Mouse (Mus musculus): Measurements from ENCODE around the gene Cyp3a57. TPM values are rescaled to one million over a fixed set of nuclear protein-coding genes. Genes with fewer than 3 reads are reported as not detected.

Cyp3a57 gene
- polyA plus RNA-seq (2012; rRNA removed; ENCODE audit: low replicate concordance), result 0.71 TPM in 1 of 2 replicates, not detected in the other

GRCm38 (mm10) chr5:145344941-145345340, at the start of gene Cyp3a57:
Cyp3a57 (plus strand) TSS chr5:145345279.

Other genes starting within 250 kb of the Cyp3a57 start
- gene Arpc1b, start 231.1 kb upstream of the Cyp3a57 start, polyA plus RNA-seq (2012; rRNA removed; ENCODE audit: low replicate concordance), result 709 and 828 TPM in 2 replicates
- gene Pdap1, start 205.0 kb upstream of the Cyp3a57 start, polyA plus RNA-seq (2012; rRNA removed; ENCODE audit: low replicate concordance), result 22.4 and 39.1 TPM in 2 replicates
- 56.9 and 67.4 TPM in 2 replicates for gene Bud31, start 204.9 kb upstream of the Cyp3a57 start, polyA plus RNA-seq (2012; rRNA removed; ENCODE audit: low replicate concordance)
- gene Ptcd1, start 178.2 kb upstream of the Cyp3a57 start, polyA plus RNA-seq (2012; rRNA removed; ENCODE audit: low replicate concordance), result 17.1 and 19.1 TPM in 2 replicates
- gene Cpsf4, start 178.1 kb upstream of the Cyp3a57 start, polyA plus RNA-seq (2012; rRNA removed; ENCODE audit: low replicate concordance), result 24.2 and 36.6 TPM in 2 replicates
- 178 and 219 TPM in 2 replicates for gene Atp5j2, start 153.2 kb upstream of the Cyp3a57 start, polyA plus RNA-seq (2012; rRNA removed; ENCODE audit: low replicate concordance)
- gene Zkscan14, start 143.4 kb upstream of the Cyp3a57 start, polyA plus RNA-seq (2012; rRNA removed; ENCODE audit: low replicate concordance), result 4.4 and 4.8 TPM in 2 replicates
- gene Zkscan5, start 140.7 kb upstream of the Cyp3a57 start, polyA plus RNA-seq (2012; rRNA removed; ENCODE audit: low replicate concordance), result 8.2 and 8.3 TPM in 2 replicates
- gene Zfp655, start 113.6 kb upstream of the Cyp3a57 start, polyA plus RNA-seq (2012; rRNA removed; ENCODE audit: low replicate concordance), result 25.0 and 30.5 TPM in 2 replicates
- 12.9 and 20.0 TPM in 2 replicates for gene Zscan25, start 64.8 kb upstream of the Cyp3a57 start, polyA plus RNA-seq (2012; rRNA removed; ENCODE audit: low replicate concordance)
- not detected in 2 replicates for gene Cyp3a16, start 124.4 kb downstream of the Cyp3a57 start, polyA plus RNA-seq (2012; rRNA removed; ENCODE audit: low replicate concordance)
- gene Cyp3a41b, start 239.5 kb downstream of the Cyp3a57 start, polyA plus RNA-seq (2012; rRNA removed; ENCODE audit: low replicate concordance), result not detected in 2 replicates